Mouse (Mus musculus) mouse embryonic stem cell (cell line): ENCODE data around the gene Myo1g.

Experiments used
- in situ Hi-C, 2 experiments: fragments of 300-500 bp; cut with MboI; formaldehyde crosslinking; loops; 1 replicate in 1 of 2; 3 replicates in 1 of 2; pipeline ENCODE4 v1.14.3; 2019 to 2020; ENCODE audit warnings: low sequenced_read_pairs in 2 of 2, low pct_unique_long_range_greater_than_20kb in 1 of 2, mixed read lengths in 1 of 2; ENCODE audit not compliant: unreplicated experiment in 1 of 2

Gene Myo1g

GRCm38 (mm10) chr11:6502506-6502905 lies 18.3 kb downstream of the Myo1g start:
- in situ Hi-C loops, result no loop called here

- in situ Hi-C loops, result no loop called here
Observed at GRCm38 (mm10) chr11:6497311-6497948, 23.3 kb downstream of the Myo1g start.

- in situ Hi-C loops, result no loop called here
Observed at GRCm38 (mm10) chr11:6489691-6490503, 30.9 kb downstream of the Myo1g start.

GRCm38 (mm10) chr11:6489257-6489656 lies 31.5 kb downstream of the Myo1g start:
- in situ Hi-C loops, result no loop called here

- in situ Hi-C loops, result no loop called here
Observed at GRCm38 (mm10) chr11:6488041-6488684, 32.6 kb downstream of the Myo1g start.

GRCm38 (mm10) chr11:6487496-6487895 lies 33.3 kb downstream of the Myo1g start:
- in situ Hi-C loops, result no loop called here

- in situ Hi-C loops, result no loop called here
Observed at GRCm38 (mm10) chr11:6486916-6487315, 33.8 kb downstream of the Myo1g start.

GRCm38 (mm10) chr11:6484244-6484959 lies 36.4 kb downstream of the Myo1g start:
- in situ Hi-C loops, result no loop called here

GRCm38 (mm10) chr11:6483103-6483502 lies 37.7 kb downstream of the Myo1g start:
- in situ Hi-C loops, result no loop called here

GRCm38 (mm10) chr11:6481669-6482185 lies 39.0 kb downstream of the Myo1g start:
- in situ Hi-C loops, result no loop called here

GRCm38 (mm10) chr11:6480681-6481405 lies 39.9 kb downstream of the Myo1g start:
- in situ Hi-C loops, result no loop called here

GRCm38 (mm10) chr11:6480191-6480590 lies 40.6 kb downstream of the Myo1g start:
- in situ Hi-C loops, result no loop called here

- in situ Hi-C loops, result no loop called here
Observed at GRCm38 (mm10) chr11:6479231-6479630, 41.5 kb downstream of the Myo1g start.

GRCm38 (mm10) chr11:6477350-6477749 lies 43.4 kb downstream of the Myo1g start:
- in situ Hi-C loops, result no loop called here

GRCm38 (mm10) chr11:6476876-6477275 lies 43.9 kb downstream of the Myo1g start:
- in situ Hi-C loops, result no loop called here

- in situ Hi-C loops, result no loop called here
Observed at GRCm38 (mm10) chr11:6475867-6476484, 44.8 kb downstream of the Myo1g start, which contains the start of gene Purb. Gene Purb (minus strand): TSS chr11:6475917.

- in situ Hi-C loops, result no loop called here
Observed at GRCm38 (mm10) chr11:6474874-6475731, 45.7 kb downstream of the Myo1g start.
